Mouse (Mus musculus) thymus, postnatal 25 days (tissue): ENCODE measurements at regions not wholly inside any gene's neighbourhood (a gene's known extent, or its start where the extent isn't known, plus 50 kb on each side); places are given as distances from the start of the nearest gene placed in this dataset.

Source experiments
- DNase-seq: peaks from one replicate; pipeline ENCODE4 v3.0.0; 2022

DNA sequence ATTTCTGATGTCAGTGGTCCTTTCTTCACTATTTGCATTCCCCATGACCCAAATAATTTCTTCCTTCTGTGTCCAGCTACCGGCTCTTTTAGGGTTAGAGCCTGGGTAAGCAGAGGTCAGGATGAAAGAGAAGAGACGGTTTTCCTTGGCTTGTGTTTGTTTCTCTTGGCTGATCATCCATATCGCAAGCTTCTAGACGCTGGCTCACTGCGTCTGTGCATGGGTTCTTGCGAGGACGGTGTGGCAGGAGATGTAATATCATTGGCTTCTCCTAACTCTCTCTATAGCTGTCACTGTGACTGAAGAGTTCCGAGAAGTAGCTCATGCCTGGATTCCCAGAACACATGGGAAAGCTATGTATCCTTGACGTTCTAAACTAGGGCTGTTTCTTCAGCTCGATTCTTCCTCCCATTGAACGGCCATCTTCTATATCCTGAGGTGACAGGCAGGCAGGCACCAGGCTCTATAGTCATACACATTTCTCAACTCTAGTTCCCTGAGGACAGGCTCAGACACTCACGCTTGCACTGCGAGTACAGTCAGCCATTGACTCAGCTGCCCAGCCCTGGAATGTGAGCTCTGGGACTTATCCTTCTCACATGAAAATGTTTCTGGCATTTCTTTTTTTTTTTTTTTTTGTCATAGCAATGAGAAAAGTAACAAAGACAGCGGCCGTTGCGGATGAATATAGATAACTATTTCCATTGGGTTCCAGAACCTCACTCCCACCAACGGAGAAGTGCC is 85.0 kb downstream of the Bach1 start:
- DNase-seq, result no peak

DNA sequence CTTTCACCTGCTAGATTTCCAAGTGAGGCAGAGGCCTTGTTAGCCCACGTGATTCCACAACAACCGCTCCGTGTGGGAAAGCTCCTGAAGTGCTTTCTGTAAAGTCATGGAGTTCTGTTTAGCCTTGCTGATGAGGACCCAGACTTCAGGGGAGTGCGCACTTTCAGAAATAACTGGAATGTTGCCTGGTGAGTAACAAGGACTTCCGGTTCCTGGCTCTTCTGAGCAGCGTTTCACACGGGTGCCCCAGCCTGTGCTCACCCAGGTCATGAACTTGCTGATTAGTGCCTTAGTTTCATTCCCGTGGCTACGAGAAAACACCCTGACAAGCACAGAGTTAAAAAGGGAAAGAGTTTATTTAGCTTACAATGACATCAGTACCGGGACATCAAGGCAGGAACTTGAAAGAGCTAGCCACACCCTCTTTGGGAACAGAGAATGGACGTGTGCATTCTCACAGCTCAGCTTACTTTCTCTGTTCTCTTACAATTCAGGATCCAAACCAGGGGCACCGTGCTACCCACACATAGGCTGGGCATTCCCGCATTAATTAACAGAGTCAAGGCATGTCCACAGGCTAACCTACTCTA is 85.8 kb downstream of the Bach1 start:
- no peak for DNase-seq

DNA sequence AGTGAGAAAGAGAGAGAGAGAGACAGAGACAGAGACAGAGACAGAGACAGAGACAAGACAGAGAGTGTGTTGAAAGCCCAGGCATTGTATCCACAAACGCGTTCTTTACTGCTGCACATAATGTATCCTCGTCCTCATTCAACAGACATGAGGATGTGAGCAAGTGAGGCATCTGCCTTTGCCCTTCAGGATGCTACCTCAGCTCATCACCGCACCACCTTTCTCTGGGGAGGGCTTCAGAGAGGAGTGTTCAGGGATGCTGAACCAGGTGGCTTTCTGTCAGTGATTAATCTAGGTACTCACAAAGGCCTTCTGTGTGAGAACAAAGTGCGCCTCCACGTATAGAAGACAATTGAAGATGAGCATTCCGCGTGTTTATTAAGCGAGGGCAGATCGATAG is 90.8 kb downstream of the Bach1 start:
- no peak for DNase-seq

DNA sequence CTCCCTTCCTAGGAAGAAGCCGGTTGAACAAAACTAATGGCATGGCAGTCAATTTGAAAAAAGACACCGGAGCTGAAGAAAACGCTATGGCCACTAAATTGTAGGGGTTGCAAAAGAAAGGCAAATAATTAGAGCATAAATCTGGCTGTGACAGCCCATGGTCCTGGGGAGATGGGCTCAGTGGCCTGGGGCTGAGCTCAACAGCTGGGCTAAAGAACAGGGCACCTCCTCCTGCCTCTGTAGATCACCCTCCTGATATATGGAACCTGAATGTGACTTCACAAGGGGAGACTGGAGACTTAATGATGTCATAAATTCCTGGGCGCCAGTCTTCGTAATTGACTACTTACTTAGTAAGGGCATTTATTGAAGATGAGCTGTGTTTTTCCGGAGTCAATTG is 91.2 kb downstream of the Bach1 start:
- no peak for DNase-seq

DNA sequence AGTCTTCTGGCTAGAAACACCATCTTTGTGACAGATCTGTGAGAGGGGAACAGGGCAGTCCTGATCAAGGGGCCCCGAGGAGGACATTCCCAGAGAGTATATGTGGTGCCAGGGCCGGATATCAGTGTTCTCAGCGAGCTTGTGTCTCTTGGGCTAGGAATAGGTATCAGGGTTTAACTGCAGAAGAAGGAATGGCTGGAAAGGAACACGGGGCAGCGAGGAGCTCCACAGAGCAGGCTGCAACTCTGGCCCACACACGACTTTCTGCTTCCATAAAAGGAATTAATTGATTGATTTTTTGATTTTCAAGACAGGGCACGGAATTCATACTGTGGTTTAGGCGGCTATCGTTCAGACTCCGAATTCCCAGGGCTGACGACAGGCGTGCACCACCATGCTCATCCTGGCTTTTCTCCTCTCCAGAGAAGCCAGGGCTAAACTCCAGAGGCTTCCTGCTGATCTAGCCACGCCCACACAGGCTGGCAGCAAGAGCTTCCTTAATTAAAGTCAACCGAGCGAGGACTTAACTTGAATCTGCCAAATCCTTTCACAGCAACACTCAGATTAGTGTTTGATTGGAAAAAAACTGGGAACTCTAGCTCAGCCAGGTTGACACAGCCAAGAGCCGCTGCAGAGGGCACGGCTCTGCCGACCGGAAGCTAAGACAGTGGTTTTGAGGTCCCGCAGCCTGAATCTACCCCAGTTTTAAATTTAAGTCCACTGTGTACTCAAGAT is 97.9 kb downstream of the Bach1 start:
- peak; percentile 14 for DNase-seq

DNA sequence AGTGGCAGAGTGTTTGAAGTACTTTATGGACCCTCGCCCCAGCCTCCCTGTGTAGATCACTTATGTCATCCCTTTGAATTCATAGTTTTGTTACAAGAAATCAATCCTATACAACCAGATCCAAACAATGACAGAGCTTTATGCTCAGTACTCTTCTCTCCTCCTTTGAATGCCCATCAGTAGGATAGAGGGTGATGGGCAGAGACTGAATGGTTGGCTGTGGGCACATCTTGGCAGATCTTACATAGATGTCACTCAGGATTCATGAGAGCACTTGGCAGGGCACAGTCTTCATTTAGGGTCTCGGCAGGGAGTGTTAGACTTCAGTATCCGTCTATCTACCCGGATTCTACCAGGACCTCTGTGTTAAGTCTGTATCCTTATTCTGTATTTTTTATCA is 103.6 kb downstream of the Bach1 start:
- DNase-seq, result no peak

DNA sequence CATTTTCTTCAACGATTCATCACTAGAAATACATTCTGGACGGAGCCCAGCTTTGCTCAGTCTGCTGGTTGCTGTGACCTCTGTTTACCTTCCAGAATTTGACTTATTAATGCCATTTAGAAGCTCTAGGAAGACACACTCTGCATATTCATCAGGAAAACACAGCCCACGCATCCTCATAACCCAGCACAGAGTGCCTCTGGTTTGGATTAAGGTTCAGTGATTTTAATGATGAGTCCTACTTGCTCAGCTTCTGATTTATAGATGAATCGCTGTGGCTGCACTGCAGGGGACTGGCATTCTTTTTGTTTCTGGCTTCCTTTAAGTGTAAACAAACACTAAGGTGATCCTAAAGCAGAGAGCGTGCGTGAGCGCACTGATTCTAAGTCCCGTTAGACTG is 118.8 kb downstream of the Bach1 start:
- DNase-seq, result no peak

DNA sequence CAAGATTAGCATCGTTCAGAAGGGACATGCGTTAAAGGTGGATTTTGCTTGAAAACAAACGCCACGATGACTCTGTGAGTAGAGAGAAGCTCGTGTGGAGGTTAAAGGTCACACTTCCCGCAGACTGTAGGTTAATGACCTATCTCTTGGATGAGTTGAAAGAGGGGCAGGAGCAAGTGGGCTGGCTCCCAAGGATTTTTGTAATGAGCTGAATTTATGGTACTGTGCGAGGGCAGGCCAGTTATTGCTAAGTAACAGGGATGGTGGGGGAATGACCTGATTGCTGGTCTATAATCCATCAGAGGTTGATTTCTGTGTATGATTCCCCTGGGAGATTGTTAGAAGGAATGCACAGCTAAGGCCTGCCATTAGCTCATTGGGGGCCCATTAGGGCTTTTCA is 135.6 kb downstream of the Bach1 start:
- DNase-seq, result no peak

DNA sequence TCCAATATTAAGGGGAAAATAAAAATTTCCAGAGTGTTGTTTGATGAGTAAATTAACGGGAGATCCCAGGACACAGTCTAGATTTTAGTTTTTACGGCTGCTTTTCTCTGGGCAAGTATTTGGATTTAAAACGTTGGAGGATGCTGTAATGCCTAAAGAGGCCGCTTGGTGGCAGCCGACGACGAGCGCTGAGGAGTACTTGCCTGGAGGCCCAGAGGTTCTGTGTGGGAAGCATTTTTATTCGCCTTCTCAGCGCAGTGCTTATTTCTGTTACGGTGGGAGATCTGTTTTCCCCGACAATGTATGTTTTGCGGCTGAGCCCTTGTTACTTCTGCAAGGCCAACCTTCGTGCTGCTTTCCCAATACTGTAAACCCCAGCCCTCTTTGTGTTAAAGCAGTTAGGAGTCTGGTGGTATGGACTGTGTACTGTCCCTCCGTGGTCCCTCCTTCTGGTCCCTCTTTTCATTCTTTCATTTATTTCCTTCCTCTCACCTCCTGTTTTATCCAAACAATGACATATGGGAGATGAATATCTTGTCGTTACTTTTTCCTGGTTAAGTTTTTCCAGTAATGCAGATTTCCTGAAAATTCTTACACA is 142.3 kb downstream of the Bach1 start:
- DNase-seq, result peak; percentile 55
